Mouse (Mus musculus) limb, embryonic 10.5 days (tissue): ENCODE results near the gene Bhlhe40. TPM values are rescaled to one million over a fixed set of nuclear protein-coding genes. Genes with fewer than 3 reads are reported as not detected.

Source experiments
- DNase-seq: peaks from one replicate; pipeline ENCODE4 v3.0.0-alpha.2; 2017; ENCODE audit warnings: low spot score
- H3K27ac ChIP-seq: fragments of 300-500 bp; sonication (generic); 2 replicates; pipeline ENCODE4 v1.5.1; 2016; ENCODE audit warnings: mild to moderate bottlenecking
- H3K27me3 ChIP-seq: fragments of 300-500 bp; sonication (generic); 2 replicates; pipeline ENCODE4 v1.6.1; 2016; ENCODE audit warnings: low read depth, mild to moderate bottlenecking; ENCODE audit not compliant: poor library complexity, severe bottlenecking
- H3K36me3 ChIP-seq: fragments of 300-500 bp; sonication (generic); 2 replicates; pipeline ENCODE4 v1.6.1; 2016; ENCODE audit warnings: mild to moderate bottlenecking, moderate library complexity
- H3K4me1 ChIP-seq: fragments of 300-500 bp; sonication (generic); 2 replicates; pipeline ENCODE4 v1.6.1; 2016
- H3K4me3 ChIP-seq: fragments of 300-500 bp; sonication (generic); 2 replicates; pipeline ENCODE4 v1.5.1; 2016; ENCODE audit warnings: mild to moderate bottlenecking, moderate library complexity
- H3K9me3 ChIP-seq: fragments of 300-500 bp; sonication (generic); replicated peaks from 2 replicates; pipeline ENCODE4 v1.6.1; 2016; ENCODE audit warnings: mild to moderate bottlenecking
- WGBS: fragments of 180-500 bp; shearing (Covaris S2); methylation state at CpG from one replicate; pipeline ENCODE4 v1.1.7; 2016; 5-methylcytosine and 5-hydroxymethylcytosine counted together
- polyA plus RNA-seq: library from polyadenylated mRNA; unstranded; fragments of >200 nt; fragmentation: Nextera tagmentation; extraction: Ambion mirVana; gene quantifications from 2 replicates; pipeline ENCODE4 v1.2.1, GENCODE M21; 2016

Bhlhe40 gene
- polyA plus RNA-seq, 1 experiment from 2014 or later = 1.4 TPM

DNA sequence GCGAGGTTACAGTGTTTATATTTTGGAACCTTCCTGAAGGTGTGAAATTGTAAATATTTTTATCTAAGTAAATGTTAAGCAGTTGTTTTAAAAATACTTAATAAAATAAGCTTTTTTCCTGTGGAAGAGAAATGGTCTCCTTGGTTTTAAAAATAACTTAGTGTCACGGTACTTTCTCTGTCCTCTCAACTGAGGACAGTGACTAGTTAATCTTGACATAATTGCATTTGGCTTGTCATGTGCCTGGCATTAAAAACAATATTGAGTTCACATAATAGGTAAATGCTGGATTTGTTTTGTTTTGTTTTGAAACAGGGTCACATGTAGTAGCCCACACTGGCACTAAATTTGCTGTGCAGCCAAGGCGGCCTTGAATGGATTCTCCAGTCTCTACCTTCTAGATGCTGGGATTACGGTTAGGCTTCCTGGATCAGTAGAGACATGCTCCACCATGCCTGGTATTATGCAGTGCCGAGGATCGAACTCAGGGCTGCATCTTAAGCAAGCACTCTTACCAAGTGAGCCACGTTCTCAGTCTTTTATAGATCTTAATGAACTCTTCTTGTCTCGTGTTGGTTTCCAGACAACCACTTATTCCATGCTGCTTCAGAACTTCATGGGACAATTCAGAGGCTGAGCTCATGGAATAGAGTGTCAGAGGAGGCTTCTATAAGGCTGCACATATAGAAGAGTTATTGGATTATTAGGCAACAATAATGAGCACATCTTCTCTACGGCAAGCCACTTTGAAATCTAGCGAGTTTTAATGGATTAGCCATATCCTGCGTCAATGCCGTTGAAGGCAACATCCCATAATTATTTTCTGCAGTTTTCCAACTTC, 6.4 kb downstream of the Bhlhe40 start:
- Histone ChIP-seq H3K9me3 (no peaks in the 10 kb centered on the region), H3K27me3 (peaks cover 34% of the 10 kb centered on the region), H3K36me3 (no peaks in the 10 kb centered on the region), H3K27ac (no peak overlapping the region), H3K4me3 (no peak overlapping the region), H3K4me1 (peaks cover 16% of the 10 kb centered on the region)
- DNase-seq = no peak
- 91% methylated on average over 12 of the region's 12 CpGs for WGBS

DNA sequence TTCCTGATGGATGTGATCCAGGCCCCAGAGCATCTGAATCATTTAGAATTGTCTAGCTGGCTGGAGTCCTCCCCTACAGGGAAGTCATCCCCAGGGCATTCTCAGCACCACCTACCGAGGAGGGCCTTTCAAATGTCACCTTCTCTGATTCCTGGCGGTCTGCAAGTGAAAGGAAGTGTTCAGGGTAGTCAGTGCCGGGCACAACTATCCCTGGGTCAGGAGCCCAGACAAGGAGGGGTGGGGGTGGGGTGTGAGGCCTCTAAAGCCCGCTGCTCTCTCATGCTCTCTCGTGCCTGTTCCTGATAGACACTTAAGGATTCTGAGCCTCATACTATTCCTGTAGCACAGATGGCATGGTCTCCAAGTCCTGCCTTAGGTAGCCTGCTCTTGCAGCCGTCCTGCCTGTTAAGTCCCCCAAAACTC, 7.2 kb downstream of the Bhlhe40 start:
- peak overlapping the region; percentile 82 for H3K27ac ChIP-seq
- H3K4me1 ChIP-seq = peaks cover 16% of the 10 kb centered on the region
- no peaks in the 10 kb centered on the region for H3K36me3 ChIP-seq
- H3K4me3 ChIP-seq = peak overlapping the region; percentile 50; the same call in 1 of the 2 replicates
- no peak for DNase-seq
- 15% methylated on average over 6 of the region's 6 CpGs for WGBS
- H3K27me3 ChIP-seq = peaks cover 26% of the 10 kb centered on the region
- H3K9me3 ChIP-seq = no peaks in the 10 kb centered on the region

GRCm38 (mm10) chr6:108668321-108668786, 7.9 kb downstream of the Bhlhe40 start:
- Histone ChIP-seq H3K9me3 (no peaks in the 10 kb centered on the region), H3K4me3 (peak overlapping the region; percentile 50), H3K27me3 (peaks cover 19% of the 10 kb centered on the region), H3K4me1 (peaks cover 16% of the 10 kb centered on the region), H3K27ac (peak overlapping the region; percentile 82), H3K36me3 (no peaks in the 10 kb centered on the region)
- WGBS = under 1% methylated on average over 30 of the region's 30 CpGs
- peak; percentile 86 for DNase-seq

- no peak overlapping the region for H3K4me3 ChIP-seq
Measured at GRCm38 (mm10) chr6:108670276-108670675, 9.8 kb downstream of the Bhlhe40 start.

DNA sequence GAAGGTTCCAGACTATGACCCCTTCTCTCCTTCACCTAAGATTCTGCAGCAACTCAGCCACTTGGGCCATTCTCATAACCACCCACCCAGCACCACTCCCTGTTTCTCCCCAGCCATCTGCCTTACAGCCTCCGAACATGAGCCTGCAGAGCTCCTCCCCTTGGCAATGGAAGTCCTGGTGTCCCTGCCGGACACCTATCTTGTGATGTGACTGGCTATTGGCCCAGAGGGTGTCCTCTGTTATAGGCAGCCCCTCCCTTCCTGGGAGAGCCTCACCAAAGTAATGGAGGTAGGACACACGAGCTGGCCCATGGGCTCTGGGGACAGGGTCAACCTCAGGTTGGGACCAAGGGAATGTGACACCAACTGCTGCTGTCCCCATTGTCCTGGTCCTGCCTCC, 10.4 kb downstream of the Bhlhe40 start:
- no peak overlapping the region for H3K27ac ChIP-seq
- 72% methylated on average over 3 of the region's 3 CpGs for WGBS
- peaks cover 3% of the 10 kb centered on the region; the same call in 1 of the 2 replicates for H3K27me3 ChIP-seq
- peaks cover 16% of the 10 kb centered on the region for H3K4me1 ChIP-seq
- H3K9me3 ChIP-seq = no peaks in the 10 kb centered on the region
- no peak for DNase-seq
- H3K4me3 ChIP-seq = no peak overlapping the region
- no peaks in the 10 kb centered on the region for H3K36me3 ChIP-seq

More at GRCm38 (mm10) chr6:108670276-108670675, 9.8 kb downstream of the Bhlhe40 start:
- Histone ChIP-seq H3K27me3 (peaks cover 5% of the 10 kb centered on the region; the same call in 1 of the 2 replicates), H3K36me3 (no peaks in the 10 kb centered on the region), H3K27ac (no peak overlapping the region), H3K4me1 (peaks cover 16% of the 10 kb centered on the region), H3K9me3 (no peaks in the 10 kb centered on the region)
- no peak for DNase-seq
- WGBS = 86% methylated on average over 3 of the region's 3 CpGs

- Histone ChIP-seq H3K4me3 (no peak overlapping the region), H3K9me3 (no peaks in the 10 kb centered on the region), H3K4me1 (peaks cover 16% of the 10 kb centered on the region), H3K27ac (no peak overlapping the region), H3K36me3 (no peaks in the 10 kb centered on the region), H3K27me3 (peaks cover 3% of the 10 kb centered on the region; the same call in 1 of the 2 replicates)
- no peak for DNase-seq
- WGBS = 85% methylated on average over 8 of the region's 8 CpGs
Measured at GRCm38 (mm10) chr6:108672094-108672493, 11.7 kb downstream of the Bhlhe40 start.

DNA sequence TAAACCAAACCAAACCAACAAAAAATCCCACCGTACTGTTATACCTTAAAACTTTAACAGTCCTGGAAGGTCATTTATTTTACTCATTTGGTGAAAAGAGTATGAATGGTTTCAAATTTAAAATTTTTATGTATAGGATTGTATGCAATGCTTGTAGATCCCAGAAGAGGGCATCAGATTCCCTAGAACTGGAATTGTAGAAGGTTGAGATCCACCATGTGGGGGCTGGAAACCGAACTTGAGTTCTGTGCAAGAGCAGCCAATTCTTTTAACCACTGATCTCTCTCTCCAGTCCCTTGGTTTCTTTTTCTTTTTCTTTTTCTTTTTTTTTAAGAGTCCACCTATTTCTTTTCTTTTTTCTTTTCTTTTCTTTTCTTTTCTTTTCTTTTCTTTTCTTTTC, 13.8 kb downstream of the Bhlhe40 start:
- H3K27ac ChIP-seq = no peak overlapping the region
- H3K27me3 ChIP-seq = no peaks in the 10 kb centered on the region; the same call in 1 of the 2 replicates
- H3K9me3 ChIP-seq = no peaks in the 10 kb centered on the region
- no peaks in the 10 kb centered on the region for H3K4me1 ChIP-seq
- DNase-seq = no peak
- H3K36me3 ChIP-seq = no peaks in the 10 kb centered on the region
- H3K4me3 ChIP-seq = no peak overlapping the region
- WGBS = 79% methylated on average over 2 of the region's 2 CpGs

- H3K36me3 ChIP-seq = no peaks in the 10 kb centered on the region
- H3K27ac ChIP-seq = no peak overlapping the region
- no peak overlapping the region for H3K4me3 ChIP-seq
- H3K4me1 ChIP-seq = no peaks in the 10 kb centered on the region
- DNase-seq = no peak
- no peaks in the 10 kb centered on the region for H3K27me3 ChIP-seq
- H3K9me3 ChIP-seq = no peaks in the 10 kb centered on the region
- 92% methylated on average over 9 of the region's 9 CpGs for WGBS
Measured at GRCm38 (mm10) chr6:108676783-108677340, 16.4 kb downstream of the Bhlhe40 start.

- WGBS = 93% methylated on average over 4 of the region's 4 CpGs
- no peak overlapping the region for H3K27ac ChIP-seq
- H3K27me3 ChIP-seq = no peaks in the 10 kb centered on the region
- no peaks in the 10 kb centered on the region for H3K4me1 ChIP-seq
- no peaks in the 10 kb centered on the region for H3K36me3 ChIP-seq
- H3K4me3 ChIP-seq = no peak overlapping the region
- DNase-seq = no peak
- H3K9me3 ChIP-seq = no peaks in the 10 kb centered on the region
Measured at GRCm38 (mm10) chr6:108677697-108678096, 17.3 kb downstream of the Bhlhe40 start.

DNA sequence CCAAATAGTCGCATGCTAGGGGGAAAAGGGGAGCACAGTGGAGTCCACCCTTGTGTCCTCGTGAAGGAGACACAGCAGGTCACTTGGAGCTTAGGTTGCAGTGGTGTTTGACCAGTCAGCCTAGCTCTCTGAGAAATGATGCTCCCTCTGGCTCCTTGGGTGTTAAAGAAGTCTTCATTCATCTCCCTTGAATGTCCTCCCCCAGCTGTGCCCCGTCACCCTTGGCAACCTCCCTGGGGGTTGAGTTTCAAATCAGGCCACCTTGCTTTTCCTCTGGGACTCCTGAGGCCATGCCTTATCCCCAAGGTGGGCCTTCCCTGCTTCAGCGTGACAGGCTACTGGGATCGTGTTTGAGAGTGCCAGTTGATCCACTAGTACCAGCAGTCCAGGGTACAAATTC, 17.8 kb downstream of the Bhlhe40 start:
- H3K9me3 ChIP-seq = no peaks in the 10 kb centered on the region
- H3K36me3 ChIP-seq = no peaks in the 10 kb centered on the region
- WGBS = 81% methylated on average over 5 of the region's 5 CpGs

DNA sequence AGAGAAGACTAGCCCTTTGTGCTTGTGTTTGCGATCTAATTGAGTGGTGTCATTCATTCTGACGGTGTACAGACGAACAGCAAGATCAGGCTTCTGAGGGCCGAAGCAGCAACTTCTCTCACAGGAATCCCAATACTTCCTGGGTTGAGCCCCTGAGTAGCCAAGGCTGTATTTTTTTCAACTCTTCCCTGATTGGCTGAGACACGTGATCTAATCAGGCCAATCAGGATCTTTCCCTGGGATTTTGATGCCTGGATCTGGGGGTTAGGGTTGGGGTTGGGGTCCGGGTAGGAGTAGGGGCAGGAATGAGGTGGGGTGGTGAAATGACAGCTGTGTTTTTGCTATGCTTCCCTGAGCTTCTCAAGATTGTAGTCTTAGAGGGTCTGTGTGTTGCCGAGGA, 20.1 kb downstream of the Bhlhe40 start:
- Histone ChIP-seq H3K36me3 (no peaks in the 10 kb centered on the region), H3K9me3 (no peaks in the 10 kb centered on the region), H3K4me1 (no peaks in the 10 kb centered on the region), H3K27me3 (no peaks in the 10 kb centered on the region), H3K27ac (no peak overlapping the region), H3K4me3 (no peak overlapping the region)
- 82% methylated on average over 7 of the region's 7 CpGs for WGBS
- no peak for DNase-seq

More for the DNA sequence above, 17.8 kb downstream of the Bhlhe40 start:
- Histone ChIP-seq H3K4me1 (no peaks in the 10 kb centered on the region), H3K4me3 (no peak overlapping the region), H3K27me3 (no peaks in the 10 kb centered on the region), H3K27ac (no peak overlapping the region)
- DNase-seq = no peak

DNA sequence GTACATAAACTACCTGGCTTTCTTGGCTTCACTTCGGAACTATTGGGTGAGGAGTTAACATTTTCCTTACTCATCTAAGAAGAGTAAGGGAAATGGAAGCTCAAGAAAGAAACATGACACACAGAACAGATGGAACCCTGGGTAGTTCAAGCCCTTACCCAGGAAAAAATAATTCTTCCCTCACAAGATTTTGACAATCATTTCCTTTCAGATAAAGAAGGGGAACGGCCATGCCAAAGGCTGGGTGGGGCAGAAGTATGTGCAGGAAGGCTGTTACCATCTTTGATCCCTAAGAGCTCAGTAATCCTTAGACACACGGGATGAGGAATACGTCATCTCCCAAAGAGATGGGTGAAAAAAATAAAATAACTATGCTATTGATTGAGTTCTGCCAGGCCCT, 20.7 kb downstream of the Bhlhe40 start:
- H3K27me3 ChIP-seq = no peaks in the 10 kb centered on the region
- H3K4me1 ChIP-seq = no peaks in the 10 kb centered on the region
- H3K4me3 ChIP-seq = no peak overlapping the region
- no peaks in the 10 kb centered on the region for H3K36me3 ChIP-seq
- H3K27ac ChIP-seq = no peak overlapping the region
- WGBS = 90% methylated on average over 4 of the region's 4 CpGs
- DNase-seq = no peak
- H3K9me3 ChIP-seq = no peaks in the 10 kb centered on the region

GRCm38 (mm10) chr6:108683140-108683539, 22.7 kb downstream of the Bhlhe40 start:
- no peak for DNase-seq
- 84% methylated on average over 1 of the region's 1 CpGs for WGBS
- no peaks in the 10 kb centered on the region for H3K9me3 ChIP-seq
- no peak overlapping the region for H3K27ac ChIP-seq
- no peak overlapping the region for H3K4me3 ChIP-seq
- H3K36me3 ChIP-seq = no peaks in the 10 kb centered on the region
- no peaks in the 10 kb centered on the region for H3K4me1 ChIP-seq
- no peaks in the 10 kb centered on the region for H3K27me3 ChIP-seq
